Mouse (Mus musculus) embryonic fibroblast, embryonic 13.5 days (primary cell): ENCODE results near the gene Smc4. TPM values are rescaled to one million over a fixed set of nuclear protein-coding genes. Genes with fewer than 3 reads are reported as not detected.

Experiments used
- H3K27ac ChIP-seq: 2 replicates; pipeline ENCODE4 v1.5.1; 2012; ENCODE audit warnings: low read length, control low read depth, inconsistent platforms; ENCODE audit not compliant: insufficient read depth
- H3K4me1 ChIP-seq: 2 replicates; pipeline ENCODE4 v1.6.1; 2011; ENCODE audit warnings: low read length; ENCODE audit not compliant: control insufficient read depth, insufficient read depth
- H3K4me3 ChIP-seq: 2 replicates; pipeline ENCODE4 v1.5.1; 2011; ENCODE audit warnings: mild to moderate bottlenecking, control low read depth, low read length; ENCODE audit not compliant: insufficient read depth
- CTCF ChIP-seq: IDR thresholded peaks from 2 replicates; pipeline ENCODE4 v1.5.1; 2011; ENCODE audit warnings: mild to moderate bottlenecking, control low read depth, low read length, moderate library complexity, borderline replicate concordance; ENCODE audit not compliant: insufficient read depth
- POLR2A ChIP-seq: IDR thresholded peaks from 2 replicates; pipeline ENCODE4 v1.6.1; 2011; ENCODE audit warnings: low read depth, mild to moderate bottlenecking, control low read depth, low read length, moderate library complexity
- polyA plus RNA-seq: library from polyadenylated mRNA; stranded (reverse); fragments of >200 nt; gene quantifications from 2 replicates; pipeline ENCODE4 v1.2.4, GENCODE M21; 2011; ENCODE audit warnings: low read depth; ENCODE audit not compliant: missing spikeins, insufficient read length

The Smc4 gene
- polyA plus RNA-seq, 1 experiment: 147 TPM

GRCm38 (mm10) chr3:69045750-69046149, 41.2 kb downstream of the Smc4 start:
- TF ChIP-seq CTCF (no peak), POLR2A (0 out of 2 replicates have a peak, but pooled peaks have one; percentile 16)
- Histone ChIP-seq H3K27ac (peak overlapping the region; percentile 86), H3K4me3 (no peak overlapping the region), H3K4me1 (peaks cover 12% of the 10 kb centered on the region)

- H3K4me3 ChIP-seq: no peak overlapping the region
Measured at GRCm38 (mm10) chr3:69046509-69046908, 42.0 kb downstream of the Smc4 start.

GRCm38 (mm10) chr3:69047684-69048083, 43.1 kb downstream of the Smc4 start:
- no peak for TF ChIP-seq CTCF
- TF ChIP-seq POLR2A: no peak
- Histone ChIP-seq H3K27ac (peak overlapping the region; percentile 86), H3K4me1 (peaks cover 12% of the 10 kb centered on the region), H3K4me3 (no peak overlapping the region)

More at GRCm38 (mm10) chr3:69046509-69046908, 42.0 kb downstream of the Smc4 start:
- peak; percentile 39; the same call in 1 of the 2 replicates for TF ChIP-seq POLR2A
- TF ChIP-seq CTCF: no peak
- peak overlapping the region; percentile 86 for H3K27ac ChIP-seq
- peaks cover 12% of the 10 kb centered on the region for H3K4me1 ChIP-seq

GRCm38 (mm10) chr3:69049011-69049410, 44.5 kb downstream of the Smc4 start:
- H3K27ac ChIP-seq: no peak overlapping the region
- H3K4me3 ChIP-seq: no peak overlapping the region
- H3K4me1 ChIP-seq: peaks cover 12% of the 10 kb centered on the region
- TF ChIP-seq CTCF (no peak), POLR2A (no peak)

- TF ChIP-seq CTCF (no peak), POLR2A (no peak)
- H3K4me3 ChIP-seq: no peak overlapping the region
- H3K4me1 ChIP-seq: peaks cover 8% of the 10 kb centered on the region
Measured at GRCm38 (mm10) chr3:69051894-69052293, 47.4 kb downstream of the Smc4 start.

GRCm38 (mm10) chr3:69054760-69055432, 50.4 kb downstream of the Smc4 start:
- Histone ChIP-seq H3K4me1 (no peaks in the 10 kb centered on the region), H3K27ac (no peak overlapping the region), H3K4me3 (no peak overlapping the region)
- no peak for TF ChIP-seq POLR2A
- no peak for TF ChIP-seq CTCF

More at GRCm38 (mm10) chr3:69051894-69052293, 47.4 kb downstream of the Smc4 start:
- H3K27ac ChIP-seq: no peak overlapping the region

GRCm38 (mm10) chr3:69055871-69056270, 51.3 kb downstream of the Smc4 start:
- H3K27ac ChIP-seq: no peak overlapping the region
- no peak for TF ChIP-seq CTCF
- no peak for TF ChIP-seq POLR2A
- no peaks in the 10 kb centered on the region for H3K4me1 ChIP-seq
- no peak overlapping the region for H3K4me3 ChIP-seq

GRCm38 (mm10) chr3:69060672-69061071, 56.1 kb downstream of the Smc4 start:
- Histone ChIP-seq H3K27ac (no peak overlapping the region), H3K4me3 (no peak overlapping the region), H3K4me1 (no peaks in the 10 kb centered on the region)
- TF ChIP-seq CTCF (no peak), POLR2A (no peak)

- Histone ChIP-seq H3K4me3 (no peak overlapping the region), H3K27ac (no peak overlapping the region), H3K4me1 (no peaks in the 10 kb centered on the region)
- TF ChIP-seq POLR2A: no peak
- TF ChIP-seq CTCF: no peak
Measured at GRCm38 (mm10) chr3:69062764-69063163, 58.2 kb downstream of the Smc4 start.

- no peaks in the 10 kb centered on the region for H3K4me1 ChIP-seq
- TF ChIP-seq POLR2A (no peak), CTCF (no peak)
- H3K27ac ChIP-seq: no peak overlapping the region
- no peak overlapping the region for H3K4me3 ChIP-seq
Measured at GRCm38 (mm10) chr3:69064005-69064404, 59.5 kb downstream of the Smc4 start.

Other genes with a start within 250 kb of the Smc4 start
- gene 1110032F04Rik, start 135.2 kb upstream of the Smc4 start, polyA plus RNA-seq: not detected in 2 replicates
- gene Ift80, start 168 bp upstream of the Smc4 start, polyA plus RNA-seq: 23.9 and 29.8 TPM in 2 replicates
- gene Trim59, start 40.0 kb downstream of the Smc4 start, polyA plus RNA-seq: 55.2 and 77.8 TPM in 2 replicates
- gene Kpna4, start 122.4 kb downstream of the Smc4 start, polyA plus RNA-seq: 77.8 and 91.2 TPM in 2 replicates
- not detected in 2 replicates for gene Arl14, start 217.7 kb downstream of the Smc4 start, polyA plus RNA-seq